Mouse (Mus musculus): Measurements from ENCODE around the gene Tnnt3. TPM values are rescaled to one million over a fixed set of nuclear protein-coding genes. Genes with fewer than 3 reads are reported as not detected.

Tnnt3 gene
- polyA plus RNA-seq, 1 experiment = 1.6 TPM

DNA sequence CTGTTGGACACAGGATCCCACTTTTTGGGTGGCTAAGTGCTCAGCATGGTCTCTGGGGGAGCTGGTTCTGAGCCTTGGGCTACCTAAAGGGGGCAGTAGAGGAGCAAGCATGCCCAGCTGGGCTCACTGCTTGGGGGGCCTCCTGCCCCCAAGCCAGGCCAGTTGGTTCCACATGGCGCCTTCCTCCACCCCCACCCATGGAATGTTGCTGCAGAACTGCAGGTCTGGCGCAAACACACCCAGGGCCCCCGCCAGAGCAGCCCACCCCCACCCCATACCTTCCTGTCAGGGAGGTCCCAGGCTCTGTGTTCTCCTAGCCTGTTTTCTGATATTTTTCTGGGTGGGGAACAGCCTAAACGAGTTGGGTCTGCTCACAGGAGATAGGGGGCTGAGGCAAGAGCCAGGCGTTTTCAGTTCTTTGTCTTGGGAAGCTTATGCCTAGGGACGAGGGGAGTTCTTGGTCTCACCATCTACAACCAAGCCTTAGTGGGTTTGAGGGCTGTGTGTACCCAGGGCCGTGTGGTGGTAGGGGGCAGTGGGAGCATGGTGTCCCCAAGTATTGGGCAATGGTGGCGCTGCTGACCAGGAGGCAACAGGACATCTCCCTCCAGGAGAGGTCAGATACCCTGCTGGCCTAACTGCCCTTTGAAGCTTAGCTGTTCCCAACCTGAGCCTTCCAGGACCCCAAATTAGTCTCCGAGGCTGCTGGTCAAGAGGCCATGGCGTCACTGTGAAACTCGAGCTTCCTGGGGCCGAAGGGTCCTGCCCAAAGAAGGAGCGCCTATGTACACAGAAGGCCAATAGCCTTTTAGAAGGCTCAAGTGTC, 54.2 kb downstream of the Tnnt3 start:
- Histone ChIP-seq H3K27me3 (ENCODE audit: control insufficient read depth, insufficient read depth, low read length) (no peaks in the 10 kb centered on the region), H3K4me1 (ENCODE audit: control insufficient read depth, insufficient read depth, insufficient read length) (no peaks in the 10 kb centered on the region), H3K27ac (ENCODE audit: insufficient read depth, low read length) (no peak overlapping the region), H3K4me3 (ENCODE audit: extremely low read depth, insufficient read depth, insufficient read length) (no peak overlapping the region), H3K36me3 (ENCODE audit: control insufficient read depth, insufficient read depth, low read length) (no peaks in the 10 kb centered on the region)
- 83% methylated on average over 13 of the region's 13 CpGs for whole genome bisulfite sequencing
- no peak for DNase-seq (ENCODE audit: low read depth in 1 of 2, low spot score in 2 of 2)
- TF ChIP-seq CTCF (IDR thresholded peaks at IDR 0.05; ENCODE audit: extremely low read depth, insufficient read depth, insufficient read length, insufficient replicate concordance) (no peak), POLR2A (IDR thresholded peaks at IDR 0.05; ENCODE audit: low read depth, low read length) (no peak)

DNA sequence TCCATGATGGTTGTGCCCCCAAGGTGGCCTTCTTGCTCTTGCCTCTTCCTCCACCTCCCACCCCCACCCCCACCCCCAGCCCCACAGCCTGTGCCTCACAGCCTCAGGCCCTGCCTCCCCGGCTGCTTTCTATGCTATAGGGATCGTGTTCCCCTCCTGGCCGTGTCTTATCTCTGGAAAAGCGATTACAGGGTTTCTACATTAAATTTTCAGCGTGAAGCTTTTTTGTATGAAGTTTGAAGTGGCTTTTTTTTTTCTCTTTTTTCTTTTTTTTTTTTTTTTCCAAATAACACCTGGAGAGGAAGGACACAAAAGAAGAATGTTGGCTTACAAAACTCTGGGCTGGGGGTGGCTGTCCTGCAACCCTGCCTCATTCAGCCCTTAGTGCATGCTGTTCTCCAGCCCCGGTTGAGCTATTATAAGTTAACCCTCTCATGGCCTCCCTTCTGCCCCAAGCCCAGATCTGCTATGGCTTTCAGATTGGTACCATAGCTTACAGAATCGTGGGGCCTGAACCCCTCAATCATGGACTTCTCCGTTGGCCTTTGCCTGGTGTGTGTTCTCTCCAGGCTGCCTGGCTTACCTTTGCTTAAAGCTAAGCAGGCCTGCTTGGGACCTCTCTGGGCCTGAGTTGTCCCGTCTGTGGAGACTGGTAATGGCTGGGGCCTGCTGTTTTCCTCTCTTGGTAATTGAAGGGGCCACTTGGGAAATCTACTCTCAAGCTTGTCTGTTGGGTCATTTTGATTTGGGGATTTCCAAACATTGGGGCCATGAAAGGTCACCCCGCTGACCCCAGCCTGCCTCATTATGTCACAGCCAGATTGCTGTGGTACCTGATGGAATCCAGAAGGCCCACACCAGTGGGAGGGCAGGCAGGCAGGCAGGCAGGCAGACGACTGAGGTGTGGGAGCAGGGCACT, 55.0 kb downstream of the Tnnt3 start:
- Histone ChIP-seq H3K4me3 (ENCODE audit: extremely low read depth, insufficient read depth, insufficient read length) (no peak overlapping the region), H3K4me1 (ENCODE audit: control insufficient read depth, insufficient read depth, insufficient read length) (no peaks in the 10 kb centered on the region), H3K27ac (ENCODE audit: insufficient read depth, low read length) (no peak overlapping the region), H3K36me3 (ENCODE audit: control insufficient read depth, insufficient read depth, low read length) (no peaks in the 10 kb centered on the region), H3K27me3 (ENCODE audit: control insufficient read depth, insufficient read depth, low read length) (no peaks in the 10 kb centered on the region)
- 70% methylated on average over 11 of the region's 11 CpGs for WGBS
- DNase-seq (ENCODE audit: low read depth in 1 of 2, low spot score in 2 of 2) = no peak
- TF ChIP-seq POLR2A (IDR thresholded peaks at IDR 0.05; ENCODE audit: low read depth, low read length) (no peak), CTCF (IDR thresholded peaks at IDR 0.05; ENCODE audit: extremely low read depth, insufficient read depth, insufficient read length, insufficient replicate concordance) (no peak)

GRCm38 (mm10) chr7:142554625-142555024, 56.0 kb downstream of the Tnnt3 start:
- H3K27ac ChIP-seq (ENCODE audit: insufficient read depth, low read length) = no peak overlapping the region
- no peak overlapping the region for H3K4me3 ChIP-seq (ENCODE audit: extremely low read depth, insufficient read depth, insufficient read length)
- no peaks in the 10 kb centered on the region for H3K36me3 ChIP-seq (ENCODE audit: control insufficient read depth, insufficient read depth, low read length)
- 80% methylated on average over 1 of the region's 1 CpGs for WGBS
- TF ChIP-seq CTCF (IDR thresholded peaks at IDR 0.05; ENCODE audit: extremely low read depth, insufficient read depth, insufficient read length, insufficient replicate concordance) (no peak), POLR2A (IDR thresholded peaks at IDR 0.05; ENCODE audit: low read depth, low read length) (no peak)
- H3K27me3 ChIP-seq (ENCODE audit: control insufficient read depth, insufficient read depth, low read length) = no peaks in the 10 kb centered on the region
- DNase-seq (ENCODE audit: low read depth in 1 of 2, low spot score in 2 of 2) = no peak
- H3K4me1 ChIP-seq (ENCODE audit: control insufficient read depth, insufficient read depth, insufficient read length) = no peaks in the 10 kb centered on the region

- TF ChIP-seq CTCF (IDR thresholded peaks at IDR 0.05; ENCODE audit: extremely low read depth, insufficient read depth, insufficient read length, insufficient replicate concordance) (no peak), POLR2A (IDR thresholded peaks at IDR 0.05; ENCODE audit: low read depth, low read length) (no peak)
- Histone ChIP-seq H3K4me1 (ENCODE audit: control insufficient read depth, insufficient read depth, insufficient read length) (no peaks in the 10 kb centered on the region), H3K27me3 (ENCODE audit: control insufficient read depth, insufficient read depth, low read length) (no peaks in the 10 kb centered on the region), H3K4me3 (ENCODE audit: extremely low read depth, insufficient read depth, insufficient read length) (no peak overlapping the region), H3K27ac (ENCODE audit: insufficient read depth, low read length) (no peak overlapping the region), H3K36me3 (ENCODE audit: control insufficient read depth, insufficient read depth, low read length) (no peaks in the 10 kb centered on the region)
- 80% methylated on average over 8 of the region's 8 CpGs for WGBS
- DNase-seq (ENCODE audit: low read depth in 1 of 2, low spot score in 2 of 2) = no peak
Observed at GRCm38 (mm10) chr7:142555366-142556088, 56.9 kb downstream of the Tnnt3 start.

- 95% methylated on average over 2 of the region's 2 CpGs for WGBS
- no peak for DNase-seq (ENCODE audit: low read depth in 1 of 2, low spot score in 2 of 2)
- H3K4me1 ChIP-seq (ENCODE audit: control insufficient read depth, insufficient read depth, insufficient read length) = no peaks in the 10 kb centered on the region
- TF ChIP-seq POLR2A (IDR thresholded peaks at IDR 0.05; ENCODE audit: low read depth, low read length) (no peak), CTCF (IDR thresholded peaks at IDR 0.05; ENCODE audit: extremely low read depth, insufficient read depth, insufficient read length, insufficient replicate concordance) (no peak)
- no peaks in the 10 kb centered on the region for H3K36me3 ChIP-seq (ENCODE audit: control insufficient read depth, insufficient read depth, low read length)
- H3K27ac ChIP-seq (ENCODE audit: insufficient read depth, low read length) = no peak overlapping the region
- no peaks in the 10 kb centered on the region for H3K27me3 ChIP-seq (ENCODE audit: control insufficient read depth, insufficient read depth, low read length)
- no peak overlapping the region for H3K4me3 ChIP-seq (ENCODE audit: extremely low read depth, insufficient read depth, insufficient read length)
Observed at GRCm38 (mm10) chr7:142556089-142556476, 57.4 kb downstream of the Tnnt3 start.

DNA sequence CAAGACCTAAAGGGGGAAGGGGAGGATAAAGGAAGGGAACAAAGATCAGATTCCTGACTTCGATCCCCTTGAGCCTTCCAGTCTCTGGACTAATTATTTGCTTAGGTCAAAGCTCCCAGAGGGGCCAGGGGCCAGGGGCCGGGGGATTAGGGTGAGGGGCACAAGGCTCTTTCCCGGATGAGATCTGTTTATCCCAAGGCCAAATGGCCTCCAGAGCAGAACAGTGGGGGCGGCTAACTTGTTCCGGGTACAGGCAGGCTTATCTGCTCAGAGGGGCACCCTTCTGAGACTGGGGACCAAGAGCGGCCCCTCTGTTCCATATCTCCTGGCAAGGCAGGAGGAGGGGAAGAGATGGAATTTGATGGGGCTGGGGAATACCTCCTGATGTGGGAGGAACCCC, 59.1 kb downstream of the Tnnt3 start:
- no peak for DNase-seq (ENCODE audit: low read depth in 1 of 2, low spot score in 2 of 2)
- H3K4me1 ChIP-seq (ENCODE audit: control insufficient read depth, insufficient read depth, insufficient read length) = no peaks in the 10 kb centered on the region
- H3K27ac ChIP-seq (ENCODE audit: insufficient read depth, low read length) = no peak overlapping the region
- WGBS = 96% methylated on average over 6 of the region's 6 CpGs
- no peaks in the 10 kb centered on the region for H3K27me3 ChIP-seq (ENCODE audit: control insufficient read depth, insufficient read depth, low read length)
- no peaks in the 10 kb centered on the region for H3K36me3 ChIP-seq (ENCODE audit: control insufficient read depth, insufficient read depth, low read length)
- TF ChIP-seq POLR2A (IDR thresholded peaks at IDR 0.05; ENCODE audit: low read depth, low read length) (no peak), CTCF (IDR thresholded peaks at IDR 0.05; ENCODE audit: extremely low read depth, insufficient read depth, insufficient read length, insufficient replicate concordance) (no peak)
- no peak overlapping the region for H3K4me3 ChIP-seq (ENCODE audit: extremely low read depth, insufficient read depth, insufficient read length)
